Mouse (Mus musculus): ENCODE results near the gene Grip2.
A peak's percentile ranks its signal among the peaks of the same experiment; 100 is the strongest.

DNA sequence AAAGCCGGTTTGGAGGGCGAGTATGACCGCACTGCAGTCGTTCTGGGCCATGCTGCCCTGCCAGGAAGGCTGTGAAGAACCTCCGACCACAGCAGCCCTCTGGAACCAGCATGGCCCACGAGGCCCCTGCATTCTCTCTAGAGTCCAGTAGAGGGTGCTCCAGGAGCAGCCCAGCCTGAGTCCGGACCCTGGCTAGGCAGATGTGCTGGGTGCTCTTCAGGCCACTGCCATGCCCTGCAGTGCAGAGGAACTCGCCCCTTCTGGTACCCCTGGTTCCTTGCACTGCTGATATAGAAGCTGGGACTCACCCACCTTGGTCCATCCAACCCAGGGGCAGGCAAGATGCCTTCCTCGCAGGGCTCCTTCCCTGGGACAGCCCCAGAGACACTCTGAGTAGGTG lies 50.5 kb downstream of the Grip2 start:
- TF ChIP-seq CTCF (IDR thresholded peaks at IDR 0.05; ENCODE audit: control insufficient read depth, insufficient read depth, low read length) (peak; percentile 56; the same call in 1 of the 2 replicates), POLR2A (IDR thresholded peaks at IDR 0.05; ENCODE audit: borderline replicate concordance, control insufficient read depth, low read depth, low read length) (no peak)

Data from bone marrow, adult 2 months (tissue).